Mouse (Mus musculus): ENCODE measurements around the gene Gm28510. TPM values are rescaled to one million over a fixed set of nuclear protein-coding genes. Genes with fewer than 3 reads are reported as not detected.
"Not testable (repeated sequence)": the region's sequence is repeated elsewhere in the genome, so short reads cannot be mapped to it uniquely, and the experiment has no call there.

Gm28510 gene
- polyA plus RNA-seq (2015; fragmentation: Nextera tagmentation; extraction: Ambion mirVana) = not detected in 2 replicates

DNA sequence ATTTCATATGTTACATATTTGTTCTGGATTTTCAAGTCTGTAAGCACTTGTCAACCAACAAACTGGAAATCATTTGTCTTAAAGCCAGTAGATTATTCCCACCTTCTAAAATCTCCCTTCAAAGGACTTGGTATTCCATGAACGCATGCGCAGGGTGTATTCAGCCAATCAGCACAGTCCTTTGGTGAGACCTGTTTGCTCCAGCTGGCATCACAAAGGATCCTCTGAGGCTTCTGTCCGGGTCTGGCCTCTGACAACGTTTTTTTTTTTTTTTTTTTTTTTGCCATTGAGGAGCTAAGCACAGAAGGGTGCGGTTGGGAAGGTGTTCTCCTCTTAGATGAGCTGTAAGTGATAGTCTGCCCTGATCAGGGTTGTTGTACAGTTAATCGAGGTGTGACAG lies at the start of gene Gm28510:
Gene Gm28510, plus strand, starts transcription at position 301 of the 400 bp plus-strand sequence.
- H3K36me3 ChIP-seq; ATAC-seq (ENCODE audit: insufficient read depth, low FRiP score, low read depth); H3K9ac ChIP-seq; H3K9me3 ChIP-seq; H3K27ac ChIP-seq; H3K4me3 ChIP-seq (replicated peaks); H3K4me2 ChIP-seq; H3K27me3 ChIP-seq (replicated peaks); H3K4me1 ChIP-seq: not testable (repeated sequence)
- whole genome bisulfite sequencing = no CpG with 5 or more reads among the region's 6 CpGs

Other genes starting within 250 kb of the Gm28510 start
- not detected in 2 replicates for gene Gm20834, start 88.1 kb upstream of the Gm28510 start, polyA plus RNA-seq (2015; fragmentation: Nextera tagmentation; extraction: Ambion mirVana)
- gene Gm20737, start 123.3 kb downstream of the Gm28510 start, polyA plus RNA-seq (2015; fragmentation: Nextera tagmentation; extraction: Ambion mirVana) = not detected in 2 replicates
- gene Gm21775, start 140.7 kb downstream of the Gm28510 start, polyA plus RNA-seq (2015; fragmentation: Nextera tagmentation; extraction: Ambion mirVana) = not detected in 2 replicates
- gene Gm21900, start 203.6 kb downstream of the Gm28510 start, polyA plus RNA-seq (2015; fragmentation: Nextera tagmentation; extraction: Ambion mirVana) = not detected in 2 replicates